Mouse (Mus musculus): ENCODE data around the gene Nbeal2.

DNA sequence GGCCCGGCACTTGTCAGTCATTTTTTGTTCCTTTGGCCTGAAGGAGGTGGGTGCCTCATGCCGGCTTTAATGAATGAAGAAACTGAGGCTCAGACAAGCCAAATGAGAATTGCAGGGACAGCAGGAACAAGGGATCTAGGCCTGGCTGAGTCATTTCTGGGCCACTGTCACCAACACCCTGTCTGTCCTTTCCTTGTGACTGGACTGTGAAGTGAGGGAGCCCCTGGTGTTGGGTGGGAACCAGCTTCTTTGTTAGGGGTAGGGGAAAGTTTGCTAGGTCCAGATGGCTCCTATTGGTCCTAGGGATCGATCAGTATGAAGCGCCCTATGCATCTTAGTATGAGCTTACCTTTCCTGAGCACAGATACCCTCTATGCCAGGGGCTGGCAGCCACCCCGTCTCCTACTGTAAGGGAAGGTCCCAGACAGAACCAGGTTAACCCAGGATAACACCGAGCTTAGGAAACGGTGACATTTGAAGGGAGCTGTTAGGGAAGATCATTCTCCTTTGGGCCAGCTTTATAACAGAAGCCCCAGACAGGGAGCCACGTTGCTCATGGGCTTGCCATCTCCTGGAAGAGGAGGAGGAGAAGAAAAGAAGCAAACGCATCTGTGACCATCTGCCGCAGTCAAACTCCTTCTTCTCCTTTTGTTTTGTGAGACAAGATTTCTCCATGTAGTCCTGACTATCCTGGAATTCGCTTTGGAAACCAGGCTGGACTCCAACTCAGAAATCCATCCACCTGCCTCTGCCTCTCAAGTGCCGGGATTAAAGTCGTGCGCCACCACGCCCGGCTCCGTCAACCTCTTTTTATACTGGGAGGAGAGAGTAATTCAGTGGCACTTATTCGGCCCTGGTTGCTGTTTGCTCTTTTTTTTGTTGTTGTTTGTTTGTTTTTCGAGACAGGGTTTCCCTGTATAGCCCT is 1.0 kb upstream of the Nbeal2 start:
- no peak for TF ChIP-seq CTCF (IDR thresholded peaks at IDR 0.05; ENCODE audit: low read depth, low read length)
- TF ChIP-seq POLR2A (IDR thresholded peaks at IDR 0.05; ENCODE audit: extremely low read depth, insufficient read depth, low read length) = no peak
